Mouse (Mus musculus): ENCODE measurements around the gene Lamc3.
"Not testable (repeated sequence)": the region's sequence is repeated elsewhere in the genome, so short reads cannot be mapped to it uniquely, and the experiment has no call there.

Gene Lamc3

GRCm38 (mm10) chr2:31878610-31879009 lies 8.5 kb upstream of the Lamc3 start:
- DNase-seq, result no peak

- no peak for DNase-seq
Observed at GRCm38 (mm10) chr2:31880868-31881267, 6.2 kb upstream of the Lamc3 start.

- DNase-seq, result no peak
Observed at GRCm38 (mm10) chr2:31883061-31883460, 4.0 kb upstream of the Lamc3 start.

GRCm38 (mm10) chr2:31884806-31885205 lies 2.3 kb upstream of the Lamc3 start:
- DNase-seq, result peak; percentile 19 to 63

- DNase-seq, result no peak
Observed at GRCm38 (mm10) chr2:31888871-31889270, 1.8 kb downstream of the Lamc3 start.

GRCm38 (mm10) chr2:31891219-31891618 lies 4.1 kb downstream of the Lamc3 start:
- DNase-seq, result no peak

- no peak for DNase-seq
Observed at GRCm38 (mm10) chr2:31893110-31893669, 6.1 kb downstream of the Lamc3 start.

- no peak for DNase-seq
Observed at GRCm38 (mm10) chr2:31894221-31894870, 7.3 kb downstream of the Lamc3 start.

- DNase-seq, result no peak
Observed at GRCm38 (mm10) chr2:31900932-31901331, 13.8 kb downstream of the Lamc3 start.

- DNase-seq, result no peak
Observed at GRCm38 (mm10) chr2:31901659-31902362, 14.7 kb downstream of the Lamc3 start.

- DNase-seq, result no peak
Observed at GRCm38 (mm10) chr2:31904089-31904488, 17.0 kb downstream of the Lamc3 start.

- no peak for DNase-seq
Observed at GRCm38 (mm10) chr2:31904622-31905021, 17.5 kb downstream of the Lamc3 start.

- no peak for DNase-seq
Observed at GRCm38 (mm10) chr2:31905682-31906081, 18.6 kb downstream of the Lamc3 start.

GRCm38 (mm10) chr2:31906407-31906806 lies 19.3 kb downstream of the Lamc3 start:
- no peak for DNase-seq

GRCm38 (mm10) chr2:31912575-31912974 lies 25.5 kb downstream of the Lamc3 start:
- DNase-seq, result peak in 1 of 2 experiments; percentile 46

- DNase-seq, result not testable (repeated sequence)
Observed at GRCm38 (mm10) chr2:31914213-31914612, 27.1 kb downstream of the Lamc3 start.

GRCm38 (mm10) chr2:31915112-31915511 lies 28.0 kb downstream of the Lamc3 start:
- DNase-seq, result peak; percentile 82 to 89

- peak; percentile 38 to 54 for DNase-seq
Observed at GRCm38 (mm10) chr2:31917636-31918035, 30.5 kb downstream of the Lamc3 start.

GRCm38 (mm10) chr2:31923645-31924044 lies 36.6 kb downstream of the Lamc3 start:
- no peak for DNase-seq

- DNase-seq, result peak; percentile 46 to 59
Observed at GRCm38 (mm10) chr2:31924811-31925210, 37.7 kb downstream of the Lamc3 start.

GRCm38 (mm10) chr2:31925936-31926335 lies 38.8 kb downstream of the Lamc3 start:
- DNase-seq, result no peak

- DNase-seq, result no peak
Observed at GRCm38 (mm10) chr2:31929664-31930063, 42.6 kb downstream of the Lamc3 start.

- DNase-seq, result no peak
Observed at GRCm38 (mm10) chr2:31934551-31934950, 47.5 kb downstream of the Lamc3 start.

- no peak for DNase-seq
Observed at GRCm38 (mm10) chr2:31935054-31935453, 48.0 kb downstream of the Lamc3 start.
